Mouse (Mus musculus) spleen, adult 2 months (tissue): Measurements from ENCODE around the gene Cpm.

Experiments
- CTCF ChIP-seq: fragments of 200-500 bp; IDR thresholded peaks from 2 replicates; pipeline ENCODE4 v1.5.1; 2011; ENCODE audit warnings: mild to moderate bottlenecking, inconsistent platforms; ENCODE audit not compliant: insufficient read depth, insufficient read length, insufficient replicate concordance; ENCODE audit errors: extremely low read depth
- POLR2A ChIP-seq: fragments of 200-500 bp; IDR thresholded peaks from 2 replicates; pipeline ENCODE4 v1.6.1; 2011; ENCODE audit warnings: low read depth, low read length, inconsistent platforms

- TF ChIP-seq CTCF (no peak), POLR2A (no peak)
These were observed 40.0 kb upstream of the Cpm start for GRCm38 (mm10) chr10:117589144-117589940.
